Mouse (Mus musculus) right cerebral cortex, postnatal 4 days (tissue): ENCODE results near the gene Ufc1.
"Not testable (repeated sequence)": the region's sequence is repeated elsewhere in the genome, so short reads cannot be mapped to it uniquely, and the experiment has no call there.

Experiments
- DNase-seq: peaks from one replicate; pipeline ENCODE4 v3.0.0-alpha.2; 2022

The Ufc1 gene

DNA sequence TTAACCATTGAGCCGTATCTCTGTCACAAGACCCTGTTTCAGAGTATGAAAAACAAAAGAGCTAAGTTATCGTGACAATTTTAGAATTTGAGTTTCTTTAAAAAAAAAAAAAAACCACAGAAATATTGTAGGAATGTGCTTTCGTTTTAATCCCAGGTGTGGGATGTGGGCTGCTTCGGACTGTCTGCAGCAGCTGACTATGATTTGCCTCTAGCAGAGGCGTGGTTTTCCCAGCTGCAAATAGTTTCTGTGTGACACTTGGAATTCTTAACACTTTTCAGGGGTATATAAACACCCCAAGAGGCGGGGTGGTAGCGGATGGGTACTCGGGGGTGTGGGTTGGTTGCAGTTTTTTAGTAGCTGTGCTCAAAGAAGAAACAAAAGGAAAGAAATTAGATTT lies 49.5 kb downstream of the Ufc1 start:
- DNase-seq = no peak

DNA sequence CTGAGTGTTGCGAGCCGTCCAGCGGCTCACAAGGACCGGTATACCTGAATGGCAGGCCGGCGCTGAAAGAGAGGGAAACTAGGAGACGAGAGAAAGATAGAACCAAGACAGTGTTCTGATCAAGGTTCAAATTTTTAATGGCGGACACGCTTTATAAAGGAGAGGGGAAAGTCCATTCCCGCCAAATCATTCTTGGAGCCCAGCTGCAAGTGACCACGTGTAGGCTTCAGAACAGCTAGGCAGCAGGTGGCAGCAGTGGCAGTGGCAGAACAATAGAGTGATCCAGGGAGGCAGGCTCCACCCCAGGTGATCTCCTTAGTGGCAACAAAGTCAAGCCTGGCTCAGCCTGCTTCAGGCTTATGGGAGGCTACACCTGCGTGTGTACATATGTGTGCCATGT lies 52.9 kb downstream of the Ufc1 start:
- DNase-seq = not testable (repeated sequence)

DNA sequence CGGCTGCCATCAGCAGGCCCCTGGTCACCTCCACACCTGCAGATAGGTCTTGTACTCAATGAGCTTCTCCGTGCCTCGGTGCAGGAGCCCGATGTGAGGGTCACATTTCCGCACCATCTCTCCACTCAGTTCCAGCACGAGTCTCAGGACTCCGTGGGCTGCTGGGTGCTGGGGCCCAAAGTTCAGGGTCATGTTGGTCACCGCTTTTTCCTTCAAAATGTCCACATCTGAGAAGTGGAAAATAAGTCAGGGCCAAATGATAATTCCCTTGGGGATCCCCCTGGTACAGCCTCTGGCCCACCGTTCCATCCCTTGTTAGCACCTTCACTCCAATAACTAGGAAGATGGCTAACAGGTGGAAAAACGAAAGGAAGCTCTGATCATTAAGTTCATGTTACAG lies 53.9 kb downstream of the Ufc1 start:
- DNase-seq = no peak

DNA sequence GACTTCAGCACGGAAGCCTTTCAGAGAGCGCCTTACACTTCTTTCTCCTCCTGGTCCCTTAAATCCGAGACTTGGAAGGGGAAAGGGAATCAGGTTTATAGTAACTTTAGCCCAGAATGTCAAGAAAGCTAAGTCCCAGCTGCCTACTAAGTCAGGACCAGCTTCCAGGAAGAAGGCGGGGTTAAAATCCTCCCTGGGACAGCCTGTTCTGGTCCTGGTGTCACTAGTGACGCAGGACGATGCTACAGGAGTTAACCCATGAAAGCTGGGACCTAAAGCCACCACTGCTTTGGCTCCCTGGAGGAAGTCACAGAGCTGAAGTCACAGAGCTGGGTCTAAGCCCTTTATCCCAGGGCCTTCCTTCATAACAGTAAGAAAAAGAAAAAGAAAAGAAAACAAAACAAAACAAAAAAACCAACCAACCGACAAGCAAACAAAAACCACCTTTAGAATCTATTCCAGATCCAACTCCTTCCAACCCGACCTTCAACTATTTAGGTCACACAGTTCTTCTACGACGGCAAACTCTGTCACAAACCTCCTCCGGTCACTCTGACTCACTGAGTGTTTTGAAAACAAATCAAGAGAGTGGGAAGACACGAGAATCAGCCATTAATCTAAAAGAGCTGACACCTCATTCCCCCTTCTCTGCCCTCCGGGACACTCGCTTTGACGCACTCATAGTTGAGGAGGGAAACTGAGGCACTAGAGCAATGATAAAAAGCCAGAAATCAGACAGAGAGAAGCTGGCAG lies 54.7 kb downstream of the Ufc1 start:
- no peak for DNase-seq
